Mouse (Mus musculus): ENCODE data around the gene Igfbp1. TPM values are rescaled to one million over a fixed set of nuclear protein-coding genes. Genes with fewer than 3 reads are reported as not detected.

Igfbp1 gene
- not detected in 2 replicates for total RNA-seq (2017)

DNA sequence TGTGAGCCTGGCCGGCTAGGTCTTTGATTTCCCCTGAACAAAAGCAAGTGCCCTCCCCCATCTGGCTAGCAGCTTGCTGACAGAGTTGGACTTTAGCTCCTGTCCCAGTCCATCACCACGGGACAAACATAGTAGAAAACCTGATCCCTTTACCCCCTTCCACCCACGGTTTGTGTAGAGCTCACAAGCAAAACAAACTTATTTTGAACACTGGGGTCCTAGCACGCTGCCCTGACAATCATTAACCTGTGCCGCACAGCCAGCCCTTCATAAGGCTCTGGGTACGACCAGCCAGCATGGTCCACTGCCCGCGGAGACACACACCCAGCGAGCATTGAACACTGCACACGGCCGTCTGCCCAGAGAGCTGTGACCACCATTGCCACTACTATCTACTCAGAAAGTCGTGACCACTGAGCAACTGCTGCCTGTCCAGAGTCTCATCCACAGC, at the start of gene Igfbp1:
TSS of gene Igfbp1 (plus strand) at position 292 of the 451 bp plus-strand sequence.
- ATAC-seq (replicated peaks in 1 of 2; ENCODE audit: insufficient read depth in 1 of 2, low FRiP score in 2 of 2, low TSS enrichment in 1 of 2, low read depth in 1 of 2, poor library complexity in 2 of 2, severe bottlenecking in 2 of 2), result no peak

DNA sequence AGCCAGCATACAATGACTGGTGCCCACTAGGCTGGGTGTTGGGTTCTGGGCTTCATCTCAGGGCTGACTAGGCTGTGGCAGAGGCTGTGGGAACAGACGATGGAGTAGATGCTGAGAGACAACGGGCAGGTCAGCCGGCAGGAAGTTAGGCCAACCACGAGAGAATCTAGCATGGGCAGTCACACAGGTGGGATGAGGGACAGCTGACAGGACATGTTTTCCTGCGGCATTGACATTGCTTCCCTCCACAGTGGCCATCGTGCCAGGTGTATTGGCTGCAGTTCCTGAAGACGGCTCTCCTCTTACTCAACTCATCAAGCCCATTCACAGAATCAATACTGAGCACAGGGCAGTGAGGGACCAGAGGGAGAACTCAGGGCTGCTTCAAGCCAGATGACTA, 49.6 kb upstream of the Igfbp1 start:
- no peak for ATAC-seq (replicated peaks in 1 of 2; ENCODE audit: insufficient read depth in 1 of 2, low FRiP score in 2 of 2, low TSS enrichment in 1 of 2, low read depth in 1 of 2, poor library complexity in 2 of 2, severe bottlenecking in 2 of 2)

GRCm38 (mm10) chr11:7149471-7149870, 48.1 kb upstream of the Igfbp1 start:
- ATAC-seq (replicated peaks in 1 of 2; ENCODE audit: insufficient read depth in 1 of 2, low FRiP score in 2 of 2, low TSS enrichment in 1 of 2, low read depth in 1 of 2, poor library complexity in 2 of 2, severe bottlenecking in 2 of 2), result no peak

- ATAC-seq (replicated peaks in 1 of 2; ENCODE audit: insufficient read depth in 1 of 2, low FRiP score in 2 of 2, low TSS enrichment in 1 of 2, low read depth in 1 of 2, poor library complexity in 2 of 2, severe bottlenecking in 2 of 2), result no peak
These were observed 47.1 kb upstream of the Igfbp1 start for GRCm38 (mm10) chr11:7150511-7150910.

- ATAC-seq (replicated peaks in 1 of 2; ENCODE audit: insufficient read depth in 1 of 2, low FRiP score in 2 of 2, low TSS enrichment in 1 of 2, low read depth in 1 of 2, poor library complexity in 2 of 2, severe bottlenecking in 2 of 2), result no peak
These were observed 45.2 kb upstream of the Igfbp1 start for GRCm38 (mm10) chr11:7152371-7152770.

DNA sequence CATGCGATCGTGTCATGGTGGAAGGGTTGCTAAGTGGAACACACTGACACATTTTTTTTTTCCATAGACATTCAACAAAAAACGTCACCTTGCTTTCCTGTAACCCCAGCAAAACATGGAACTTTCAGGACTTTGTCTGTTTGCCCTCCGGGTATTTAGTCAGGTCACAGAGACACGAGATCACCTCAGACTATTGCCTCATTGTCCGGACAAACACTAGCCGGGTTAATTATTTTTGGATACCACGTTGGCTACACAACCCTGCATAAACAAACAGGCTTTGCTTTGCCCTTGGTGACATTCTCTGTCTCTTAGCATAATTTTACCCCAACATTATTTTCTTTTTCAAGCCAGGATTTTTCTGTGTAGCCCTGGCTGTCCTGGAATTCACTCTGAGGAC, 44.5 kb upstream of the Igfbp1 start:
- no peak for ATAC-seq (replicated peaks in 1 of 2; ENCODE audit: insufficient read depth in 1 of 2, low FRiP score in 2 of 2, low TSS enrichment in 1 of 2, low read depth in 1 of 2, poor library complexity in 2 of 2, severe bottlenecking in 2 of 2)

GRCm38 (mm10) chr11:7156427-7156826, 41.2 kb upstream of the Igfbp1 start:
- ATAC-seq (replicated peaks in 1 of 2; ENCODE audit: insufficient read depth in 1 of 2, low FRiP score in 2 of 2, low TSS enrichment in 1 of 2, low read depth in 1 of 2, poor library complexity in 2 of 2, severe bottlenecking in 2 of 2), result no peak

- no peak for ATAC-seq (replicated peaks in 1 of 2; ENCODE audit: insufficient read depth in 1 of 2, low FRiP score in 2 of 2, low TSS enrichment in 1 of 2, low read depth in 1 of 2, poor library complexity in 2 of 2, severe bottlenecking in 2 of 2)
These were observed 39.4 kb upstream of the Igfbp1 start for GRCm38 (mm10) chr11:7158196-7158595.

- ATAC-seq (replicated peaks in 1 of 2; ENCODE audit: insufficient read depth in 1 of 2, low FRiP score in 2 of 2, low TSS enrichment in 1 of 2, low read depth in 1 of 2, poor library complexity in 2 of 2, severe bottlenecking in 2 of 2), result no peak
These were observed 37.4 kb upstream of the Igfbp1 start for GRCm38 (mm10) chr11:7160146-7160545.

DNA sequence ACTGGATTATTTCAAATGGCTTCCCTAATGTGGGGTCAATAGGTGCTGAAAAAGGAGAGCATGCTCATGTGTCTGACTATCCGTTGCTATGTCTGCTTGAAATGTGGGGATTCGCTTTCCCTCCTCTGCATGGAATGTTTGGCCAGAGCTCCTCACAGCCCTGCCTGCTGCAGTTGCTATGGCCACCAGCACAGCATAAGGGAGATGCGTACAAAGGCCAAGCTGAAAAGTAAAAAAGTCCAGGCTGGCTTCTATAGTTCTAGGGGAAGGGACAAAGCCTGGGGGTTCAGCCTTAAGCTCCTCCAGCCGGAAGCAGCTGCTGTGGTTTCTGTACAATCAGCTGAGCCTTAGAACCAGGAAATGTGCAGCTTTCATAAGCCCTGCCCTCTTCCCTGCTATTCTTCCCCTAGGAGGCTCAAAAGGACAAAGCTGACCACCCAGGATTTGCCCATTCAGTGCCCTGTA, 36.9 kb upstream of the Igfbp1 start:
- peak in 1 of 2 experiments; percentile 42; a peak in 1 of 4 replicates for ATAC-seq (replicated peaks in 1 of 2; ENCODE audit: insufficient read depth in 1 of 2, low FRiP score in 2 of 2, low TSS enrichment in 1 of 2, low read depth in 1 of 2, poor library complexity in 2 of 2, severe bottlenecking in 2 of 2)

GRCm38 (mm10) chr11:7161502-7162174, 35.9 kb upstream of the Igfbp1 start:
- no peak for ATAC-seq (replicated peaks in 1 of 2; ENCODE audit: insufficient read depth in 1 of 2, low FRiP score in 2 of 2, low TSS enrichment in 1 of 2, low read depth in 1 of 2, poor library complexity in 2 of 2, severe bottlenecking in 2 of 2)

DNA sequence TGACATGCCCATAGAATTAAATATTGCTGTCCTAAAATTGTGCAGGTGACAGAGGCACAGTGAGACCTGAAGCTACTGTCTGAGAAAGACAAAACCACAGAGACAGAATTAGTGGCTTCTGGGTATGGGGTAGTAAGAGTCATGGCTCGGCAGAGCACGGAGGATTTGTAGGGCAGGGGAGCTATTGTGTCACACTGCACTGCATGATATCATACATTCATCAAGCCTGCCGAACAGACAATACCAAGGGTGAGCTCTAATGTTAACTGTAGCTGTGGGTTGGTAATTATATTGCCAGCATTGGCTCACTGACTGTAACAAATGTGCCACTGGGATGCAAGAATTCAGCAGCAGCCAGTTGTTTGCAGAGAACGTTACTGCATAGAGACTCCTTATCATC, 33.2 kb upstream of the Igfbp1 start:
- ATAC-seq (replicated peaks in 1 of 2; ENCODE audit: insufficient read depth in 1 of 2, low FRiP score in 2 of 2, low TSS enrichment in 1 of 2, low read depth in 1 of 2, poor library complexity in 2 of 2, severe bottlenecking in 2 of 2), result no peak

DNA sequence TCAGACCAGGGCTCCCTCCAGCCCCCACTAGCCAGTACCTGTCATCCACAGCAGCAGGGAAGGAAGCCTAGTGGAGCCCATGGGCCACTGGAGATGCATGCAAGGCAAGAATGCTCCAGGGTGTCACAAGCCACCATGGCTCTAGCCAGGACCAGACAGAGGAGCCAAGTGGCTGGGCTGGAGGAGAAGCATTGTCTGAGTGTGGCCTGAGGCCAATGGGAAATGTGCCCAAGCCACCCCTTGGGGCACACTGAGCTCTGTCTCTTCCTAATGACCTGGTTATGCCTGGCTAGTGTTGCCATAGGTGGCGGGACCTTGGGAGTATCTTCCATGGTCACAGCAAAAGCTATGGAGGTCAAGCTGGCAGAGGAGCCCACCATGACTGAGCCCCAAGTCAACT, 27.9 kb upstream of the Igfbp1 start:
- no peak for ATAC-seq (replicated peaks in 1 of 2; ENCODE audit: insufficient read depth in 1 of 2, low FRiP score in 2 of 2, low TSS enrichment in 1 of 2, low read depth in 1 of 2, poor library complexity in 2 of 2, severe bottlenecking in 2 of 2)

- no peak for ATAC-seq (replicated peaks in 1 of 2; ENCODE audit: insufficient read depth in 1 of 2, low FRiP score in 2 of 2, low TSS enrichment in 1 of 2, low read depth in 1 of 2, poor library complexity in 2 of 2, severe bottlenecking in 2 of 2)
These were observed 23.9 kb upstream of the Igfbp1 start for GRCm38 (mm10) chr11:7173664-7174063.

GRCm38 (mm10) chr11:7178724-7179123, 18.9 kb upstream of the Igfbp1 start:
- no peak for ATAC-seq (replicated peaks in 1 of 2; ENCODE audit: insufficient read depth in 1 of 2, low FRiP score in 2 of 2, low TSS enrichment in 1 of 2, low read depth in 1 of 2, poor library complexity in 2 of 2, severe bottlenecking in 2 of 2)

DNA sequence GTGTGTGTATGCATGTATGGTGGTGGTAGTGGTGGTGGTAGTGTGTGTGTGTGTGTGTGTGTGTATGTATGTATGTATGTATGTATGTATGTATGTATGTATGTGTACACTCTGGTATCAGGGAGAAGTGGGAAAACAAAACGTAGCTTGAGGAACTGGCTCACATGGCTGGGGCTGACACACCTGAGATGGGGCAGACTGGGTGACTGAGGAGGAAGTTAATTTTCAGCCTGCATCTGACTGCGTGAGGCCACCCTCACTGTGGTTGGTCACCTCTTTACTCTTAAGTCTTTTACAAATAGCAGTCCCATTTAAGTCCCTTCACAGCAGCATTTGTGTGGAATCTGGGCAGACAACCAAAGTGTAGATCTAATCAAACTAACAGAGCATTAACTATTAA, 18.3 kb upstream of the Igfbp1 start:
- no peak for ATAC-seq (replicated peaks in 1 of 2; ENCODE audit: insufficient read depth in 1 of 2, low FRiP score in 2 of 2, low TSS enrichment in 1 of 2, low read depth in 1 of 2, poor library complexity in 2 of 2, severe bottlenecking in 2 of 2)

DNA sequence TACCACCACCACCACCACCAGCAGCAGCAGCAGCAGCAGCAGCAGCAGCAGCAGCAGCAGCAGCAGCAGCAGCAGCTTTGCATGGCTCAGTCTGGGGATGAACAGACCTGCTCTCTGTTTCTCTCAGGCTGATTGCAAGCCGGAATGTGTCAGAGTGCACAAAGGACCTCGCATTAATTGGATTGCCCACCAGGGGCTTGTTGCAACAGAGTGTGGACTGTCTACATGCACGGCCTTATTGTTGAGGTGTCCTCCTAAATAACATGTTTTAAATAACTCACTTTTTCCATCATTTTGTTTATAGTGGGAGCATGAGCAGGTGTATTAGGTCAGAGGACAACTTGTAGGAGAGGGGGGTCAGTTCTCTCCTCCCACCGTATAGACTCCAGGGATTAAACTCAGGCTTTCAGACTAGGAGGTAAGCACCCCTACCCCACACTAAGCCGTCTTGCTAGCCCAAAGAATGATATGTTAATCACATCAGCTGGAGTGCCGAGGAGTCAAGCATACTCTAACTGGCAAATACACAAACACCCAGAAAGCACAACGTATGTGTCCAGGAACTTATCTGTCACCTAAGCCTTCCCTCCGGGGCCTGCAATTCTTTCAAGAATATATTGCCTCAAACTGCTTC, 15.1 kb upstream of the Igfbp1 start:
- ATAC-seq (replicated peaks in 1 of 2; ENCODE audit: insufficient read depth in 1 of 2, low FRiP score in 2 of 2, low TSS enrichment in 1 of 2, low read depth in 1 of 2, poor library complexity in 2 of 2, severe bottlenecking in 2 of 2), result no peak

- no peak for ATAC-seq (replicated peaks in 1 of 2; ENCODE audit: insufficient read depth in 1 of 2, low FRiP score in 2 of 2, low TSS enrichment in 1 of 2, low read depth in 1 of 2, poor library complexity in 2 of 2, severe bottlenecking in 2 of 2)
These were observed 13.2 kb upstream of the Igfbp1 start for GRCm38 (mm10) chr11:7184420-7184819.

DNA sequence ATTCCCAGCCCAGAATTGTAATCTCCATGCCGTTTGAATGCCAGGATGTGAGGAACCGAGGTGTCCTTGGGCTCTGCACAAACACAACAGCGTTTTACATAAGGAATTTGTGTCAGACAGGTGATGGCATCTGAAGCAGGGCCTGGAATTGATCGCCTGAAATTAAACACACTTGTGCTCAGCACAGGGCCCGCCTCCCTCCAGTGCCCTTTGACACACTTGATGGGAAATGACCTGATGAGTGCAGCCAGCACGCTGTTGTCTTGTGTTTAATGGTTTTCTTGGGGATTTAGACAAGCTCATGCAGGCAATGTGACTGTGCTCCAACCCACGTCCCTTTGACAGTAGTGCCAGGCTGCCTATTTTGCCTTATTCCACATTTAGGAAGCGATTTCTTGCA, 10.1 kb upstream of the Igfbp1 start:
- no peak for ATAC-seq (replicated peaks in 1 of 2; ENCODE audit: insufficient read depth in 1 of 2, low FRiP score in 2 of 2, low TSS enrichment in 1 of 2, low read depth in 1 of 2, poor library complexity in 2 of 2, severe bottlenecking in 2 of 2)

Measured in hematopoietic stem cell, adult 5-6 weeks (primary cell).